Mouse (Mus musculus): Measurements from ENCODE around the gene Dnajc19.

DNA sequence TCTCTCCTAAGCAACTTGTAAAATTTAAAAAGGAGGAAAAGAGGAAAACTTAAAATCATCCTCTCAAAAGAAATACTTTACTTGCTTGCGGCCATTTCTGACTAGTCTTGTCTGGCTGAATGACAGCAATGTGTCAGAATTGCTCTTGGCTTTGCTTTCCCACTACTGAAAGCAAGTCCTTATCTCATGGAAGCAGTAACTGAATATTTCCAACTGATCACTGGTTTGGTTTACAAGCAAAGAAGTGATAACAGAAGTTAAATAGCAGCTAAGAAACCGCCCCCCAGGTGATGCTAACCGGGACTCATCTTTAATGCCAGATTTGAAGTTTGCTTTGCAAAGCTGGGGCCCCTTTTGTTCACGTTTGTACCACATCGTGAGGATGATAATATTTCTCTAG is 2.5 kb upstream of the Dnajc19 start:
- TF ChIP-seq CTCF (conservative IDR thresholded peaks at IDR 0.05; ENCODE audit: low read length) (no peak), POU5F1 (IDR thresholded peaks at IDR 0.05; ENCODE audit: borderline replicate concordance, low read length) (no peak), NANOG (IDR thresholded peaks at IDR 0.05; ENCODE audit: borderline replicate concordance, low read length) (no peak)

Data from E14TG2a.4 (cell line).